Mouse (Mus musculus) limb, embryonic 13.5 days (tissue): ENCODE measurements around the gene Bhlha15. TPM values are rescaled to one million over a fixed set of nuclear protein-coding genes. Genes with fewer than 3 reads are reported as not detected.
A peak's percentile ranks its signal among the peaks of the same experiment; 100 is the strongest.

Experiments used
- ATAC-seq: fragments of 200-750 bp; cut with Nextera tagmentation; 2 replicates; pipeline ENCODE4 v1.8.0; 2017; ENCODE audit warnings: low read depth, moderate number of reproducible peaks, moderate TSS enrichment; ENCODE audit not compliant: low FRiP score
- H3K27ac ChIP-seq: fragments of 300-500 bp; sonication (generic); 2 replicates; pipeline ENCODE4 v1.5.1; 2015; ENCODE audit warnings: inconsistent platforms, mild to moderate bottlenecking, moderate library complexity
- H3K27me3 ChIP-seq: fragments of 300-500 bp; sonication (generic); 2 replicates; pipeline ENCODE4 v1.6.1; 2015; ENCODE audit warnings: mild to moderate bottlenecking, inconsistent platforms
- H3K36me3 ChIP-seq: fragments of 300-500 bp; sonication (generic); 2 replicates; pipeline ENCODE4 v1.6.1; 2015; ENCODE audit warnings: inconsistent platforms, mild to moderate bottlenecking, moderate library complexity
- H3K4me1 ChIP-seq: fragments of 300-500 bp; sonication (generic); 2 replicates; pipeline ENCODE4 v1.6.1; 2015; ENCODE audit warnings: inconsistent platforms
- H3K4me2 ChIP-seq: fragments of 300-500 bp; sonication (generic); replicated peaks from 2 replicates; pipeline ENCODE4 v1.6.1; 2015; ENCODE audit warnings: inconsistent platforms, mild to moderate bottlenecking, moderate library complexity
- H3K4me3 ChIP-seq: fragments of 300-500 bp; sonication (generic); 2 replicates; pipeline ENCODE4 v1.5.1; 2015; ENCODE audit warnings: moderate library complexity, mild to moderate bottlenecking, inconsistent platforms
- H3K9ac ChIP-seq: fragments of 300-500 bp; sonication (generic); 2 replicates; pipeline ENCODE4 v1.6.1; 2015; ENCODE audit warnings: mild to moderate bottlenecking, inconsistent platforms
- H3K9me3 ChIP-seq: fragments of 300-500 bp; sonication (generic); 2 replicates; pipeline ENCODE4 v1.6.1; 2016; ENCODE audit warnings: inconsistent platforms
- WGBS: fragments of 180-500 bp; shearing (Covaris S2); methylation state at CpG from one replicate; pipeline ENCODE4 v1.1.7; 2015; 5-methylcytosine and 5-hydroxymethylcytosine counted together
- polyA plus RNA-seq: library from polyadenylated mRNA; unstranded; fragments of >200 nt; fragmentation: Nextera tagmentation; extraction: Ambion mirVana; gene quantifications from 2 replicates; pipeline ENCODE4 v1.2.1, GENCODE M21; 2015

The Bhlha15 gene
- polyA plus RNA-seq, 1 experiment from 2014 or later = 0.22 TPM

DNA sequence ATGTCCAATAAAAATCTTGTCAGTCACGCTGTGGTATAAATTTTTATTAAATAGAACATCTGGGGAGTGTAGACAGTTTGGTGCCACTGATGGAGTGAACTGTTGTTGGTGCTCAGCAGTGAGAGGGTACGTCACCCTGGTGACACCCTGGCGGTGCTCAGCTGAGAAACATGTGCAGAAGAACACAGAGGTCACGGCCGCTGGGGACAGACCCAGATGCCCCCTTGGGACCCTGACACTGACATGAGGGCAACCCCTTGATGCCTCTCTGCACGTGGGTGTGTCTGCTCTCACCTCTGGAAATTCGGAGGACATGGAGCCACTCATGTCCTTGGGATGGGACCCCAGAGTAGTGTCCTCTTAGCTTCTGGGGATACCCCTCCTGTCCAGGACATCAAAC, 4.3 kb downstream of the Bhlha15 start:
- no peaks in the 10 kb centered on the region for H3K9me3 ChIP-seq
- peaks cover 11% of the 10 kb centered on the region; the same call in 1 of the 2 replicates for H3K36me3 ChIP-seq
- no peak overlapping the region for H3K27ac ChIP-seq
- H3K9ac ChIP-seq = no peak overlapping the region
- WGBS = 81% methylated on average over 7 of the region's 7 CpGs
- H3K27me3 ChIP-seq = peaks cover 6% of the 10 kb centered on the region; the same call in 1 of the 2 replicates
- ATAC-seq = no peak
- H3K4me2 ChIP-seq = no peak overlapping the region
- no peak overlapping the region for H3K4me3 ChIP-seq
- peaks cover 22% of the 10 kb centered on the region for H3K4me1 ChIP-seq

DNA sequence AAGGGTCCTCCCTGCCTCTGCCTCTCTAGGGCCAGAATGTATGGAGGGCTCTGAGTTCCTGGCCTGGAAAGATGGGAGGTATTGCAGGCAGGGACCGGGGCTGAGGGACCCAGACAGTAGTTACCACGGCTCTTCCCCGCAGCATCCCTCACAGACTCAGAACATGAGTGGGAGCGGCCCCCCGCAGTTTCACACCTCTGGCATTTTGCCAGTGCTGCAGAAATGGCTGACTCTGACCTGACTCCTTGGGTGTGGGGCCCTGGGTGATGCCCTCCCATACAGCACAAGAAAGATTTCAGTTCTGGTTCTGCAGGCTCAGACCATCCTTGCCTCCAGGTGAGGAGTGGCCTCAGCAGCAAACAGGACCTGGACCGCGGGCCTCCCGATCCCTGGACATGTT, 5.5 kb downstream of the Bhlha15 start:
- H3K4me2 ChIP-seq = no peak overlapping the region

DNA sequence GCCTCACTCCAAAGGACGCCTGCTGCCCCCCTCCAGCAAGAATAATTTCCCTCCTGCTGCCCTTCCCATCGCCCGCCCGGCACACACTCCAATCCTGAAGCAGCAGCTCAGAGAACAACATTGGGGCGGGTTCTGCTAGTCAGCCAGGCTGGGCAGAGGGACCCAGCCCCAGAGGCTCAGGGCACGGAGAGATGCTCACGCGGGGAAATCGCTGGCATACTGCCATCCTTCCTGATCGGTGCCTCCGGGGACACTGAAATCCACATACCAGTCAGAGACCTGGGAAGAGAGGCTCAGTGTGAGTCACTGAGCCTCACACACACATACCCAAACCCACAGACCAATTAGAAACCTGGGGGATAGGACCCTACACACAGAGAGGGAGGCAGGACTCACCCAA, 10.5 kb downstream of the Bhlha15 start:
- H3K9ac ChIP-seq = no peak overlapping the region
- no peak overlapping the region for H3K4me3 ChIP-seq
- 0 out of 2 replicates have a peak, but pooled peaks cover 6% of the 10 kb centered on the region for H3K4me1 ChIP-seq
- no peaks in the 10 kb centered on the region for H3K27me3 ChIP-seq
- H3K36me3 ChIP-seq = peaks cover 60% of the 10 kb centered on the region
- ATAC-seq = no peak
- H3K27ac ChIP-seq = no peak overlapping the region
- WGBS = 85% methylated on average over 11 of the region's 11 CpGs
- no peak overlapping the region for H3K4me2 ChIP-seq
- H3K9me3 ChIP-seq = 0 out of 2 replicates have a peak, but pooled peaks cover 7% of the 10 kb centered on the region

More for the DNA sequence above, 5.5 kb downstream of the Bhlha15 start:
- peaks cover 4% of the 10 kb centered on the region; the same call in 1 of the 2 replicates for H3K27me3 ChIP-seq
- 83% methylated on average over 8 of the region's 8 CpGs for WGBS
- H3K4me1 ChIP-seq = peaks cover 11% of the 10 kb centered on the region; the same call in 1 of the 2 replicates
- H3K36me3 ChIP-seq = peaks cover 15% of the 10 kb centered on the region; the same call in 1 of the 2 replicates
- H3K9ac ChIP-seq = no peak overlapping the region
- ATAC-seq = no peak
- H3K4me3 ChIP-seq = no peak overlapping the region
- no peak overlapping the region for H3K27ac ChIP-seq
- H3K9me3 ChIP-seq = no peaks in the 10 kb centered on the region

DNA sequence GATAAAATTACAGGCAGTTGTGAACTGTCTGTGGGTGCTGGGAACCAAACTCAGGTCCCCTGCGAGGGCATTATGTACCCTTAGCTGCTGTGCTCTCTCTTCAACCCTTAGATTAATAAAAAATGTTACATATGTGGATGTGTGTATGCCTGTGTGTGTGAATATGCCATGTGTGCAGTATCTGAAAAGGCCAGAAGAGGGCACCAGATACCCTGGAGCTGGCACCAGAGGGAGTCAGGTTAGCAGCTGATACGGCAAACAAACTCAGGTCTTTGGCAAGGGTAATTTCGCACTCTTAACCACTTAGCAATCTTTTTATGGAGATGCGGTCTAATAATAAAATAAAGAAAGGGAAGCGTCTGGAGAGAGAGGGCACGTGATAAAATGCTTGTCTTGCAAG, 12.3 kb downstream of the Bhlha15 start:
- 93% methylated on average over 6 of the region's 6 CpGs for WGBS
- ATAC-seq = no peak
- Histone ChIP-seq H3K9me3 (0 out of 2 replicates have a peak, but pooled peaks cover 7% of the 10 kb centered on the region), H3K36me3 (peaks cover 77% of the 10 kb centered on the region), H3K4me2 (no peak overlapping the region), H3K9ac (no peak overlapping the region), H3K27me3 (no peaks in the 10 kb centered on the region), H3K4me3 (no peak overlapping the region), H3K4me1 (no peaks in the 10 kb centered on the region), H3K27ac (no peak overlapping the region)

DNA sequence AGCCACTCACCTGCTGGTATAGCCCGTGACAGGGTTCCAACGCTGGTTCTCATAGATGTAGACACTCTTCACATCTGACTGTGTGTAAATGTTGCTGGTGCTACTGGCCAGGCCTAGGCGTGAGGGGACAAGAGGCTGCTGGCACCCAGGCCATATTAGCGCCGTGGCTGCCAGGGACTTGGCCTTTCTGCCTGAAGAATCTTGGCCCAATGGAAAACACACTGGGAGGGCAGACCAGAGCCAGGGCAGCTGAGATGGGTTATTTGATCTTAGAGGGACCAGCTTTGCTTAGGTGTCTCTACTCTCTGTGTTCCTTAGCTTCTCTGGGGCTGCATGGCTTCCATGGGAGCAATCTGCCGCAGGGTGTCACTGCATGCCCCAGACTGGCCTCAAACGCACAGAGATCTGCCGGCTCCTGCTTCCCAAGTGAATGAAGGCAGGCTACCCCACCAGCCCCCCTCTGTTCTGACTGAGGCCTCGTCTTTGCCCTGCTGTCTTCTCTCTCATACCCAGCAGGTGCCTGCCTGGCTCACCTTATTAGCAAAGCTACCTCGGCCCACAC, 13.4 kb downstream of the Bhlha15 start:
- Histone ChIP-seq H3K9me3 (0 out of 2 replicates have a peak, but pooled peaks cover 7% of the 10 kb centered on the region), H3K4me2 (no peak overlapping the region), H3K27me3 (no peaks in the 10 kb centered on the region), H3K36me3 (peaks cover 82% of the 10 kb centered on the region), H3K4me1 (no peaks in the 10 kb centered on the region), H3K9ac (no peak overlapping the region), H3K4me3 (no peak overlapping the region), H3K27ac (no peak overlapping the region)
- WGBS = 89% methylated on average over 10 of the region's 10 CpGs
- no peak for ATAC-seq

DNA sequence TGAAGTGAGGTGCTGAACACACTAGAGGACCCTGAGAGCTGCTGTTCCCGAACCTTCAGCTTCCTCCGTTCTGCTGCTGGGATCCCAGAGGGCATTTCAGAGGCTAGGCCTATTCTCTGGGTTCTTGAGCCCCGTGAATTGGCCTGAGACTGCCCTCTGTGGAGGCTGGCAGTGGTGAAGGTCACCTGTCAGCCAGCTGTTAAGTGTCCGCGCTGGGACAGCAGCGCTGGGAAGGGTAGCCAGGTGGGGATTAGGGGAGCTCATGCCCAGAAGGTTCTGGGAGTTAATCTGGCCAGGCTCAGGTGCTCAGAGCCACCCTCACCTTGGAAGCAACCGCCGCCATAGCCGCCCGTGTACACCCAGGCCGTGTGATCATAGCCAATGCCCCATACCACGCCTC, 14.2 kb downstream of the Bhlha15 start:
- Histone ChIP-seq H3K4me1 (no peaks in the 10 kb centered on the region), H3K4me3 (no peak overlapping the region), H3K27me3 (no peaks in the 10 kb centered on the region), H3K9ac (no peak overlapping the region), H3K4me2 (no peak overlapping the region), H3K9me3 (0 out of 2 replicates have a peak, but pooled peaks cover 7% of the 10 kb centered on the region), H3K36me3 (peaks cover 83% of the 10 kb centered on the region), H3K27ac (no peak overlapping the region)
- WGBS = 93% methylated on average over 12 of the region's 12 CpGs
- no peak for ATAC-seq

DNA sequence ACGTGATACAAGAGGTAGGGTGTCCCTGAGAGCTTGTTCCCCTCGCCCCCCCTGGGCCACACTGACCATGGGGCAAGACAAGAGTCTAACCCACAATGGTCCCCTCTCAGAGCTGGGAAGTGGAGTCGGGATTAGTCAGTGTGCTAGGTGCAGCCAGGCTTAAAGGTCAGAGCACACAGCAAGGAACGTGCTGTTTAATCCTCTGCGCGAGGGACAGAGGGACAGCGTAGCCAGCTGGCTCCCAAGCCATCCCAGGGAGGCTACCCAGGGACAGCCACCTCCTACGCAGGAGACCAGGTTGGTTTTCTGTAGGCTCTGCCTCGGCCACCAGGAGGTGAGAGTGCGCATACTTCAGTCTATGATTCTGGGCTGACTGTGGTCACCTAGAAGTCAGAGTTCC, 14.8 kb downstream of the Bhlha15 start:
- Histone ChIP-seq H3K27me3 (no peaks in the 10 kb centered on the region), H3K4me3 (no peak overlapping the region), H3K4me2 (no peak overlapping the region), H3K4me1 (no peaks in the 10 kb centered on the region), H3K27ac (no peak overlapping the region), H3K9me3 (0 out of 2 replicates have a peak, but pooled peaks cover 7% of the 10 kb centered on the region), H3K36me3 (peaks cover 89% of the 10 kb centered on the region), H3K9ac (no peak overlapping the region)
- WGBS = 79% methylated on average over 10 of the region's 10 CpGs
- no peak for ATAC-seq

DNA sequence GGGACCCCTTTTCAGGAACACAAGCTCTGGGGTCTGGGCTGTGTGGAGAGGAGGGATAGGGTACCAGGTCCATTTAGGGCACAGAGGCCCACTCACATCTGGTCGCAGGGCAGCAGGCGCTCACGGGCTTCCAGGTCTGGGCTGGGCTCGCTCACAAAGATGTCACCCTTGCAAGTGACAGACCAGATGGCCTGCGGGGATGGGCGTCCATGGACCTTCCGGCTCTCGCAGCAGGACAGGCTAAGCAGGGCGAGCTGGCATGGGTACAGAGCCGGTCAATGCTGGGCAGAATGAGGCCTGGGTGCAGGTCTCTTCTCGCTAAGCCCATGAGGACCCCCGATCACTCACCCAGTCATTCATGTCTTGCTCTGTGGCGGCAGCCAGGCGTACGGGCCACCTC, 16.0 kb downstream of the Bhlha15 start:
- Histone ChIP-seq H3K27me3 (no peaks in the 10 kb centered on the region), H3K36me3 (peaks cover 90% of the 10 kb centered on the region), H3K4me3 (no peak overlapping the region), H3K27ac (no peak overlapping the region), H3K9ac (no peak overlapping the region), H3K4me2 (no peak overlapping the region), H3K9me3 (0 out of 2 replicates have a peak, but pooled peaks cover 7% of the 10 kb centered on the region), H3K4me1 (no peaks in the 10 kb centered on the region)
- ATAC-seq = no peak
- WGBS = 93% methylated on average over 15 of the region's 15 CpGs

DNA sequence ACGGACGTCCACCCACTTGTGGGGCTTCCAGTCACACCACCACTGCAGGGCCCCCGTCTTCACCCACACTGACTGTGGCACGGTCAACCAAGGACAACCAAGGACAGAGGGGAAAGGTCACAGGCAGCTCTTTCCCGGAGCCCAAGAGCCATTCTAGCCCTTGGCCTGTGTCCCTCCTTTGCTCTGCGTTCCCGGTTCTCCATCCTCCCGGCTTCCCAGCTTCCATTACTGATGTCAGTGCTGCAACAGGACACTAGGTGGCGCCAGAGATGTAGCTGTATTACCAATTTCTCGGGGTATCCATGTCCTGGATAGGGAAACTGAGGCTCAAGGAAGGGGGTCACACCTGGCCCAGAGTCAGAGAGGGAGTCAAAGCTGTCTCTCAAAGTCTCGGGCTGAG, 17.4 kb downstream of the Bhlha15 start:
- Histone ChIP-seq H3K27ac (no peak overlapping the region), H3K4me3 (no peak overlapping the region), H3K4me1 (no peaks in the 10 kb centered on the region), H3K36me3 (peaks cover 90% of the 10 kb centered on the region), H3K4me2 (no peak overlapping the region), H3K27me3 (no peaks in the 10 kb centered on the region), H3K9me3 (0 out of 2 replicates have a peak, but pooled peaks cover 4% of the 10 kb centered on the region), H3K9ac (no peak overlapping the region)
- 0 out of 2 replicates have a peak, but pooled peaks have one; percentile 16 for ATAC-seq
- WGBS = 47% methylated on average over 11 of the region's 11 CpGs

DNA sequence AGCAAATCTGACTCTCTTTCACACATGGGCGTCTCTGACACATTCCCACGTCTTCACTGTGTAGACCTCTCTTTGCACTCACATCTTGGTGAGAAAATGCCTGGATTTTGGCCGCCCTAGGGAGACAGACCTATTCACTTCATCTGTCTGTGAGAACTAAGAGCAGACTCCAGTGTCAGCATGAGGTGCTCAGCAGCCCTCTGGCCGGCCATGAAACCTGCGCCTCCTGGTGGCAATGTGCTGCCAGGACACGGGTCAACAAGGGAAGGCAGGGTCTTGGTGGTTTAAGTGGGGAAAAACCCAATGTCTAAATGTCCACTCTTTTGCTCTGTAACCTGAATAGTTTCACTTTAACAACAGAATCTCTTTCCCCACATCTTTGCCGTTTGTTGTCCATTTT, 24.4 kb downstream of the Bhlha15 start:
- H3K27ac ChIP-seq = no peak overlapping the region
- no peak for ATAC-seq
- no peaks in the 10 kb centered on the region for H3K9me3 ChIP-seq
- 25% methylated on average over 7 of the region's 7 CpGs for WGBS
- H3K4me2 ChIP-seq = no peak overlapping the region
- H3K27me3 ChIP-seq = no peaks in the 10 kb centered on the region
- peaks cover 70% of the 10 kb centered on the region for H3K36me3 ChIP-seq
- H3K4me1 ChIP-seq = no peaks in the 10 kb centered on the region
- no peak overlapping the region for H3K4me3 ChIP-seq
- H3K9ac ChIP-seq = no peak overlapping the region

DNA sequence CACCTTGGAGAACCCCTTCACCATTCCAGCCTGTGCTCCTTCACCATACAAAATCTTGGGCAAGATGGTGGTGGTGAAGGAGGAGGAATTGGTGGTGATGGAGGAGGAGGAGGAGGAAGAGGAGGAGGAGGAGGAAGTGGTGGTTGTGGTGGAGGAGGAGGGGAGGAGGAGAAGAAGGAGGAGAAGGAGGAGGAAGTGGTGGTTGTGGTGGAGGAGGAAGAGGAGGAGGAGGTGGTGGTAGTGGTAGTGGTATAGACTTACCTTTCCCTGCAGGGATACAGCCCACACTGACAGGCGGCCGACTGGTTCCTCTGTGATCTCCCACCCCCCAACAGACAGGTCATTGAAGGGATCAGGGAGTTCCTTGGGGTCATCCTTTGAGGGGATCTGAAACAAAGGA, 25.9 kb downstream of the Bhlha15 start:
- H3K27ac ChIP-seq = no peak overlapping the region
- H3K4me1 ChIP-seq = no peaks in the 10 kb centered on the region
- no peak overlapping the region for H3K9ac ChIP-seq
- no peak overlapping the region for H3K4me2 ChIP-seq
- H3K36me3 ChIP-seq = peaks cover 55% of the 10 kb centered on the region
- H3K9me3 ChIP-seq = no peaks in the 10 kb centered on the region
- no peak for ATAC-seq
- H3K4me3 ChIP-seq = no peak overlapping the region
- no peaks in the 10 kb centered on the region for H3K27me3 ChIP-seq
- 97% methylated on average over 2 of the region's 2 CpGs for WGBS

DNA sequence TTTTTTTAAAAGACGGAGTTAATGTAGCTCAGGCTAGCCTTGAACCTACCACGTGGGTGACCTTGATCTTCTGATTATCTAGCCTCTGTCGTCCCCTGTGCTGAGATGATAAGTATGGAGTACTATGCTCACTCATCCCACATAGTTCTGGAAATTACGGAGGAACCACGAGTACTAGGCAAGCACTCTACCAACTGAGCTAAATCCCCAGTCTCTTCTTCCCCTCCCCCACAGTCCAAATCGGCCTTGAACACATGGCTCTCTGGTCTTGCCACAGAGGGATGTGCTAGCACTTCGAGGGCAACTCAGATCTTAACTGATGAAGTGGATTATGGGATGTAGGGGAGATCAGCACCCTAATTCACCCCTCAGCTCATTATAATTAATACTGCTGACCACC, 28.0 kb downstream of the Bhlha15 start:
- Histone ChIP-seq H3K4me1 (peaks cover 14% of the 10 kb centered on the region), H3K27ac (no peak overlapping the region), H3K36me3 (peaks cover 35% of the 10 kb centered on the region), H3K27me3 (no peaks in the 10 kb centered on the region), H3K4me2 (no peak overlapping the region), H3K9me3 (no peaks in the 10 kb centered on the region), H3K4me3 (no peak overlapping the region), H3K9ac (no peak overlapping the region)
- no peak for ATAC-seq
- WGBS = 90% methylated on average over 7 of the region's 7 CpGs

DNA sequence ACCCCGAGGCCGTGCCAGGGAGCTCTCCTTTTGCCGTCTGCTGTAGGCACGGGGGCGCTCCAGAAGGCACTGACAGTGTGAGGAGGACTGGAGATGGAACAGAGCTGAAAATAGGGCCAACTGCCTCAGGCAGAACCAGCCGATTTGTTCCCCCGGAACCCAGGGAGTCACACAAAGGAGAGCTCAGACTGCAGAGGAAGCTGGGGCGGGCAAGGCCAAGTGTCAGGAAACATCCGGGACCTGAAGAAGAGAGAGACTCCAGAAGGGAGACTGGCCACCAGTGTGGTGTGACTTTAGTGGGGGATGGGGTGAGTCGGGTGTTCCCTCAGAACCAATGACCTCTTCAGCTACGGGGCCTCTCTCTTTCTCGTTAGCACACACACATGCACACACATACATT, 29.2 kb downstream of the Bhlha15 start:
- ATAC-seq = no peak
- no peak overlapping the region for H3K27ac ChIP-seq
- peaks cover 24% of the 10 kb centered on the region for H3K36me3 ChIP-seq
- H3K9ac ChIP-seq = no peak overlapping the region
- H3K4me2 ChIP-seq = no peak overlapping the region
- H3K27me3 ChIP-seq = no peaks in the 10 kb centered on the region
- H3K4me3 ChIP-seq = no peak overlapping the region
- H3K4me1 ChIP-seq = peaks cover 17% of the 10 kb centered on the region
- whole genome bisulfite sequencing = 79% methylated on average over 12 of the region's 12 CpGs
- no peaks in the 10 kb centered on the region for H3K9me3 ChIP-seq
